Mouse (Mus musculus): Measurements from ENCODE around the gene Mrpl58. TPM values are rescaled to one million over a fixed set of nuclear protein-coding genes. Genes with fewer than 3 reads are reported as not detected.

Mrpl58 gene
- polyA plus RNA-seq, 1 experiment from 2014 or later: 248 TPM

GRCm38 (mm10) chr11:115409556-115409955 lies 6.0 kb downstream of the Mrpl58 start:
- Histone ChIP-seq H3K27me3 (no peaks in the 10 kb centered on the region), H3K4me3 (0 out of 2 replicates have a peak overlapping the region, but pooled peaks have one; percentile 4), H3K4me2 (peak overlapping the region; percentile 29), H3K9ac (peak overlapping the region; percentile 54), H3K36me3 (ENCODE audit: poor library complexity, severe bottlenecking) (peaks cover 42% of the 10 kb centered on the region), H3K4me1 (peaks cover 69% of the 10 kb centered on the region), H3K27ac (peak overlapping the region; percentile 90), H3K9me3 (replicated peaks) (no peaks in the 10 kb centered on the region)
- ATAC-seq: peak; percentile 11; the same call in 1 of the 2 replicates
- 4% methylated on average over 7 of the region's 7 CpGs for WGBS

DNA sequence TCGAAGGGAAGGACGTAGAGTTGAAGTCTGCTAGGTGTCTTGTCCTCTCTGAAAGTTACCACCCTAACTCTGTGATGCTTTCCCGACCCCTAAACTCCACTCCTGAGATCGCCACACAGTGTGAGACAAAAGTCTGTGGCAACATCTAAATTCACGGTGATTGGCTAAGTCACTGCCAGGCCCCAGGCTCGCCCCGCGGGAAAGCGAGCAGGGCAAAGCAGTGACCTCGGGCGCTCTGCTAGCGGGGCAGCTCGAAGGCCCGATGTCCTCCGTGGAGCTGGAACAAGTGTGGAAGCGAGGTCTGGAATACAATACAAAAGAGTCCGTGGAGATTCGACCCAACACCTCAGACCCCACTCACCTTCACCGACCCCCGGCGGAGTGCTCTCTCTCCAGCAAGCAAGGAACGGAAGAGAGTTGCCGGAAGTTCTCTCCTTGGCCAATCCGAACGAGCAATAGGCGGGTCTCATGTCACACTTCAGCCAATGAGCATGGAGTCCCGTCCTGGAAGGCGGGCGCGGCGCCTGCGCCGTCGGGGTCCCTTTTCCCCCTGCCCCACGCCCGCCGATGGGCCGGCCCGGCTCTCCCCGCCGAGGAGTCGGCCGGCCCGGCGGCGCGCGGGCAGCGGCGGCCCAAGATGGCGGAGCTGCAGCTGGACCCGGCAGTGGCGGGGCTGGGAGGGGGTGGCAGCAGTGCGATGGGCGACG lies 16.1 kb downstream of the Mrpl58 start, which contains the start of the genes Atp5h and Kctd2:
TSS of gene Atp5h (minus strand) at position 432 of the 707 bp plus-strand sequence.
TSS of gene Kctd2 (plus strand) at position 598 of the 707 bp plus-strand sequence.
- Histone ChIP-seq H3K4me1 (peaks cover 33% of the 10 kb centered on the region), H3K9me3 (replicated peaks) (no peaks in the 10 kb centered on the region)

DNA sequence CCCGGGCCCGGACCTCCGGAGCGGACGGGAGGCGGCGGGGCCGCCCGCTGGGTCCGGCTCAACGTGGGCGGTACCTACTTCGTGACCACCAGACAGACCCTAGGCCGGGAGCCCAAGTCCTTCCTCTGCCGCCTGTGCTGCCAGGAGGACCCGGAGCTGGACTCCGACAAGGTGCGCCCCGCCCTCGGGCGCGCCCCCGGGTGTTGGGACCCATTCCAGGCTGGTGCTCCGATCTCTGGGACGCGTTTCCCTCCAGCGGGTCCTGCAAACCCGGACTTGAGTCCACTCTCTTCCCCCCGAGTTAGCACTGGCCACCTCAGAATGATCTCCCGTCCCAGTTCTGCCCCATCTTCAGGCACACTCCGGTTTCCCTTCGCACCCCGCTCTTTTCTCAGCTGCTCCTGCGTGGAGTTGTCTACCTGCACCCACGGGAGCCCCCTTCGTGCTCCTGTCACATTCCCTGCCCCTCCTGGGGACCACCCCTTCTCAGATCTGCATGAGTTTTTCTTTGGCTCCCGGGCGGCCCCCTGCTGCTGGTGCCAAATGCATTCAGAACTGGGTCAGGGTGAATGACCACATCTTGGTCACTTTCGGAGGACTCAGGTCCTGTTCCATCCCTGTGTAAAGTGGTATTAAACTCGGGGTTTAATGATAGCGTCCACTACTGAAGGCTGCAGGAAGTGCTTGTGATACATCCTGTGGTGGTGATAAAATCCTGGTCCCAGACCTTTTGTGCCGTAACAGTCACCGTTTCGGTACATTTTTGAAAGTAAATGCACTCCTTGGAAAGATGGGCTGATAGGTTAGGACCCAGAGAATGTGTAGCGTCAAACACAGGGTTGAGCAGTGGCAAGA lies 17.0 kb downstream of the Mrpl58 start:
- Histone ChIP-seq H3K4me3 (peak overlapping the region; percentile 94), H3K27me3 (no peaks in the 10 kb centered on the region)
- peak; percentile 63 for ATAC-seq

More for the DNA sequence above, 16.1 kb downstream of the Mrpl58 start, which contains the start of the genes Atp5h and Kctd2:
- H3K27ac ChIP-seq: peak within 1 kb of the TSS; percentile 80
- H3K27me3 ChIP-seq: no peaks in the 10 kb centered on the region
- WGBS: 1% methylated on average over 36 of the region's 56 CpGs
- H3K9ac ChIP-seq: peak within 1 kb of the TSS; percentile 96
- H3K4me2 ChIP-seq: peak within 1 kb of the TSS; percentile 92
- H3K36me3 ChIP-seq (ENCODE audit: poor library complexity, severe bottlenecking): peaks cover 55% of the 10 kb centered on the region
- ATAC-seq: peak; percentile 99
- H3K4me3 ChIP-seq: peak within 1 kb of the TSS; percentile 94

DNA sequence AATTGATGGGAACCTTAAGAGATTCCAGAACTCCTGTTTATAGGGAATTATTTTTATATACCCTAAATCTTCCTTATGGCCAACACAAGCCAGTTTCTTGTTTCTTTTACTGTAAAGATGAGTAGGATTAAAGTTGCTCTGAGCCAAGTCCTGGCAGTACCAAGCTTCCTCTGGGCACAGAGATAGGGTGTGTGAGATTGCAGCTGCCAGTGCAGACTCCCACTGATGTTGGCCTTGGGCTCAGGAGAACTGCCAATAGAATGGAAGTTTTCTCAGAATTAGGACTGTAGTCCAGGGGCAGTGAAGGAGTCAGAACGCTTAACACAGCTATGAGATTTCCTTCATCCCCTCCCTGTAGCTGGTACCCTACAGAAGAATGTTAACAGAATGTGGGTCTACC lies 17.8 kb downstream of the Mrpl58 start:
- Histone ChIP-seq H3K36me3 (ENCODE audit: poor library complexity, severe bottlenecking) (peaks cover 56% of the 10 kb centered on the region), H3K27me3 (no peaks in the 10 kb centered on the region), H3K9me3 (replicated peaks) (no peaks in the 10 kb centered on the region), H3K4me2 (peak overlapping the region; percentile 92), H3K4me1 (peaks cover 33% of the 10 kb centered on the region), H3K4me3 (peak overlapping the region; percentile 94), H3K9ac (peak overlapping the region; percentile 37), H3K27ac (no peak overlapping the region)
- ATAC-seq: no peak
- 61% methylated on average over 1 of the region's 1 CpGs for WGBS

More for the DNA sequence above, 17.0 kb downstream of the Mrpl58 start:
- H3K27ac ChIP-seq: peak overlapping the region; percentile 80
- H3K4me2 ChIP-seq: peak overlapping the region; percentile 92
- H3K4me1 ChIP-seq: peaks cover 33% of the 10 kb centered on the region
- WGBS: 2% methylated on average over 45 of the region's 45 CpGs
- H3K9me3 ChIP-seq (replicated peaks): no peaks in the 10 kb centered on the region
- H3K36me3 ChIP-seq (ENCODE audit: poor library complexity, severe bottlenecking): peaks cover 56% of the 10 kb centered on the region
- H3K9ac ChIP-seq: peak overlapping the region; percentile 96

- ATAC-seq: no peak
- no peak overlapping the region for H3K9ac ChIP-seq
- no peak overlapping the region for H3K27ac ChIP-seq
- WGBS: 93% methylated on average over 16 of the region's 16 CpGs
- H3K4me1 ChIP-seq: peaks cover 33% of the 10 kb centered on the region
- no peaks in the 10 kb centered on the region for H3K27me3 ChIP-seq
- peaks cover 56% of the 10 kb centered on the region for H3K36me3 ChIP-seq (ENCODE audit: poor library complexity, severe bottlenecking)
- no peak overlapping the region for H3K4me2 ChIP-seq
- no peak overlapping the region for H3K4me3 ChIP-seq
- no peaks in the 10 kb centered on the region for H3K9me3 ChIP-seq (replicated peaks)
Observed at GRCm38 (mm10) chr11:115421972-115422371, 18.4 kb downstream of the Mrpl58 start.

- Histone ChIP-seq H3K27ac (no peak overlapping the region), H3K9me3 (replicated peaks) (no peaks in the 10 kb centered on the region), H3K9ac (no peak overlapping the region), H3K27me3 (no peaks in the 10 kb centered on the region), H3K4me3 (no peak overlapping the region), H3K36me3 (ENCODE audit: poor library complexity, severe bottlenecking) (peaks cover 53% of the 10 kb centered on the region), H3K4me1 (peaks cover 39% of the 10 kb centered on the region), H3K4me2 (no peak overlapping the region)
- no peak for ATAC-seq
- whole genome bisulfite sequencing: 95% methylated on average over 3 of the region's 3 CpGs
Observed at GRCm38 (mm10) chr11:115423091-115423490, 19.5 kb downstream of the Mrpl58 start.

DNA sequence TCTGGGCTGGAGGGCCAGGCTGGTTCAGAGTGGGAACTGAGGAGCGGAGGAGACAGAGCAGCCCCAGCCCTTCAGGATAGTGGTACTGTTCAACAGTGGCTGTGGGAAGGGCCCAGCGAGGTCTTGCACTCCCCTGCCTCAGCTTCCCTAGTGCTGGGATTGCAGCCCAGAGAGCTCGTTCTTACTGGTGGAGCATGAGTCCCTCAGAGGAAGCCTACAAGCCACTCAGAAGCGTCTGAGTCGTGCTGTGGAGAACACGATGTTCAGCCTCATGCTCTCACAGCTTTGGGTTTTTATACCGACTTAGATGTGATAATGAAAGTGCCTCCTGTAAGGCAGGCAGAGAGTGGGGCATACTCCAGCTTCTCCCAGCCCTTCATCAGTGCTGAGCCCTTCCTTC lies 21.1 kb downstream of the Mrpl58 start:
- 88% methylated on average over 7 of the region's 7 CpGs for WGBS
- no peak for ATAC-seq
- Histone ChIP-seq H3K27me3 (no peaks in the 10 kb centered on the region), H3K9me3 (replicated peaks) (no peaks in the 10 kb centered on the region), H3K27ac (no peak overlapping the region), H3K36me3 (ENCODE audit: poor library complexity, severe bottlenecking) (peaks cover 64% of the 10 kb centered on the region), H3K9ac (no peak overlapping the region), H3K4me3 (no peak overlapping the region), H3K4me1 (peaks cover 26% of the 10 kb centered on the region), H3K4me2 (no peak overlapping the region)

- Histone ChIP-seq H3K9me3 (replicated peaks) (no peaks in the 10 kb centered on the region), H3K4me2 (no peak overlapping the region), H3K4me3 (no peak overlapping the region), H3K9ac (no peak overlapping the region), H3K27me3 (no peaks in the 10 kb centered on the region), H3K4me1 (peaks cover 24% of the 10 kb centered on the region), H3K36me3 (ENCODE audit: poor library complexity, severe bottlenecking) (peaks cover 75% of the 10 kb centered on the region), H3K27ac (no peak overlapping the region)
- ATAC-seq: no peak
- WGBS: 92% methylated on average over 6 of the region's 6 CpGs
Observed at GRCm38 (mm10) chr11:115425671-115426070, 22.1 kb downstream of the Mrpl58 start.

DNA sequence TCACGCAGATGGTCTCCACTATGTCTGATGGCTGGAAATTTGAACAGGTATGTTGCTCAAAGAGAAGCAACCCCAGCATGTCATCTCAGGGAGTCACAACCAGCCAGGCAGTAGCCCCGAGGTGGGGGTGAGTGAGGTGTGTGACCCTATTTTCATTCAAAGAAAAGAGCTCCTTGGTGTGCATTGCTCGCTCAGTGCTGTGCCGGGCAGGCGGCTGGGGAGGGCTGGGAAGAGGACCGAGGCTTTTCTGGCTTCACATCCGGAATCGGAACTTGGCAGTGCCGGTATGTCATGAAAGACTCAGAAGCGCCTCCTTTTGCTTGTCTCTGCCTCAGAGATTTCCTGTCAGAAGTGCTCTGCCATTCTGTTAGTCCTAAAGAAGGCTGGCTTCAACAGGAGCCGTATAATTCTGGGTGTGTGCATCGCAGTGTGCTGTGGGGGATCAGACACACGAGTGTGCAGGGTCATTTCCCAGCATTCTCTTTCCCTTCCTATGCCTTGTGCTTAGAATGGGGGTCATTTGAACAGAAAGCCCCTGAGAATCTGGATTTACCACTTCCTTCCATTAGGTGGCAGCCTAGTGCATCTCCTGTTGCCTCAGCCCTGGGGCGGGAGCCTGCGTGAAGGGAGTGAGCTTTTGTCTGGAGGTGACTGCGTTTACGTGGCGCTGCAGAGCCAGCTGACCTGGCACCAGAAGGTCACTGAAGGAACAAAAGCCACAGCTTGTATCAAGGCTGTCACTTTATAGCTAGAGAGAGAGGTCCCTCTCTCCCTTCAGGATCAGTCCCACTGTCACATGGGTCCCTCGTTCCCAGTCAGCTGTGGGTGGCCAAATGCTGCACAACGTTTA lies 24.2 kb downstream of the Mrpl58 start:
- Histone ChIP-seq H3K4me1 (peaks cover 8% of the 10 kb centered on the region; the same call in 1 of the 2 replicates), H3K9ac (no peak overlapping the region), H3K27me3 (no peaks in the 10 kb centered on the region), H3K4me3 (no peak overlapping the region), H3K9me3 (replicated peaks) (no peaks in the 10 kb centered on the region), H3K36me3 (ENCODE audit: poor library complexity, severe bottlenecking) (peaks cover 89% of the 10 kb centered on the region), H3K4me2 (peak overlapping the region; percentile 27), H3K27ac (peak overlapping the region; percentile 49)
- peak; percentile 82 for ATAC-seq
- WGBS: 32% methylated on average over 20 of the region's 20 CpGs

- H3K27me3 ChIP-seq: no peaks in the 10 kb centered on the region
- 85% methylated on average over 7 of the region's 7 CpGs for WGBS
- H3K4me2 ChIP-seq: no peak overlapping the region
- no peak overlapping the region for H3K4me3 ChIP-seq
- no peak overlapping the region for H3K27ac ChIP-seq
- H3K4me1 ChIP-seq: peaks cover 8% of the 10 kb centered on the region; the same call in 1 of the 2 replicates
- no peak overlapping the region for H3K9ac ChIP-seq
- no peaks in the 10 kb centered on the region for H3K9me3 ChIP-seq (replicated peaks)
- H3K36me3 ChIP-seq (ENCODE audit: poor library complexity, severe bottlenecking): peaks cover 84% of the 10 kb centered on the region
- ATAC-seq: no peak
Observed at GRCm38 (mm10) chr11:115429307-115429706, 25.8 kb downstream of the Mrpl58 start.

DNA sequence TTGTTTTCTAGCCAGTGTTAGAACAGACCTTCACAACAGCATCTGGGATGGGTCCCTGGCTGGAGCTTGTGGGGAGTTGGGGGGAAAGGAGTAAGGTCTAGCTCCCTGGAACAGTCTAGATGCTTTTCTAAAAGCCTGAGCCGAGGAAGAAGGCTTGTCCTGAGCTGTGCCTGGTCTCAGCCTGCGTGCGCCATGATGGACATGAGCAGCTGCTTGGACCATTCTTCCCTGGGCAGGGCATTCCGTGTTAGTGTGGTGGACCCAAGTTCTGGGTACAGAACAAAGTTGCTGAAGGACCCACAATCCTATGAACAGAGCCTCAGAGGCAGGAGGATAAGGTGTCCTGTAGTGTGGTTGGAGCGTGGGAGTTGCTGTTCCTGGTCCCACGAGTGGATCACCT lies 27.0 kb downstream of the Mrpl58 start:
- Histone ChIP-seq H3K4me3 (no peak overlapping the region), H3K27me3 (0 out of 2 replicates have a peak, but pooled peaks cover 4% of the 10 kb centered on the region), H3K27ac (no peak overlapping the region), H3K36me3 (ENCODE audit: poor library complexity, severe bottlenecking) (peaks cover 72% of the 10 kb centered on the region), H3K4me1 (peaks cover 12% of the 10 kb centered on the region), H3K9me3 (replicated peaks) (no peaks in the 10 kb centered on the region), H3K9ac (no peak overlapping the region), H3K4me2 (no peak overlapping the region)
- no peak for ATAC-seq
- WGBS: 96% methylated on average over 6 of the region's 6 CpGs
